Mouse (Mus musculus): Measurements from ENCODE around the gene Fdxacb1. TPM values are rescaled to one million over a fixed set of nuclear protein-coding genes. Genes with fewer than 3 reads are reported as not detected.

Gene Fdxacb1
- total RNA-seq (2017) = 6.5 to 16.5 TPM (median 8.1 TPM) in 3 replicates

DNA sequence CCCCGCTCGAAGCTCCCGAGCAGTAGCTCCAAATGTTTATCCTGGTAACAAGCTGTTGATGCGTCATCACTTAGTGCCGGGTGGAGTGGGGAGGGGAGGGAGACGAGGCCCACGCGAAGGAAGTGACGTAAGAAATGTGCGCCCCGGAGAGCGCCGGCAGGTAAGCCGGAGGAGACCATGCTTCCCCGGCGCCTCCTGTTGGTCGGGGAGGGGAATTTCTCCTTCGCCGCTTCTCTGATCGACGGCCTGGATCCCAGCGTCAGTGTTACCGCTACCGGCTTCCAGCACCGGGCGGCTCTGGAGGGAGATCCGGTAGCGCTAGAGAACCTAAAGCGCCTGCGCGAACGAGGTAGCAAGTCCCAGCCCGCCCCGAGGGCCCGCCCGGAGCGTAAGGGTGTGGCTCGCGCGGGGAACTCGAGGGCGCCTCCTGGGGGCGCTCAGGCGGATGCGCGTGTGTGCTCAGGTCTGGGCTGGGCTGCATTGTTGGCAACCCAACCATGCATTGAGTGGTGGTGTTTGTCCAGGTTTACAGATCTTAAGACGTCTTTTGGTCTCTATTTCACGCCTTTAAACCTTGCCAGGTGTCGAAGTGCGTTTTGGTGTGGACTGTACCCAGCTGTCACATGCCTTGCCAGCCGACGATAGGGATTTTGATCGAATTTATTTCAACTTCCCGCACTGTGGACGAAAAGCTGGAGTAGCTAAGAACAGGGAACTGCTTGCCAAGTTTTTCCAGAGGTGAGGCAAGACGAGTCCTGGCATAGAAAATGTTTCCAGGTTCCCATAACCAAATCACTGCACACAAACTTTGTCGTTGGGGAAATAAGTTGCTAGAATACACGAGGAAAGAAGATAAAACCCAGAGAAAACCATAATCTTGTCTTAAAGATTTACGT, at the start of gene Fdxacb1:
Gene Fdxacb1, plus strand, starts transcription at position 130 of the 896 bp plus-strand sequence.
- peak; percentile 95 for ATAC-seq (replicated peaks; ENCODE audit: insufficient number of reproducible peaks, low FRiP score, low TSS enrichment, poor library complexity, severe bottlenecking)

DNA sequence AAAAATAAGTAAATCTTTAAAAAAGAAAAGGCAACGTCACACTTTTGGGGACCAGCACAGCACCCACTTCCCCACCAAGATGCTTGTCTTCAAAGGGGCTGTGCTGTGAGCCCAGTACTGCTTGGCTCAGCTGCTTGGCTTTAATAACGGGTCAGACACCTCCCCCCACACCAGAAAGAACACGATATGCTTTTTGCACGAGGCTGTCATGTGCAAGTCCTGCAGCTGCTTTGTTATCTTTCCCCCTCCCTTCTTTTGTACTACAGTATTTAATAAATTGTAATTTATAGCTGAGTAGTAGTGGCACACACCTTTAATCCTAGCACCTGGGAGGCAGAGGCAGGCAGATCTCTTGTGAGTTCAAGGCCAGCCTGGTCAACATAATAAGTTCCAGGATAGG, 49.2 kb upstream of the Fdxacb1 start:
- no peak for ATAC-seq (replicated peaks; ENCODE audit: insufficient number of reproducible peaks, low FRiP score, low TSS enrichment, poor library complexity, severe bottlenecking)

DNA sequence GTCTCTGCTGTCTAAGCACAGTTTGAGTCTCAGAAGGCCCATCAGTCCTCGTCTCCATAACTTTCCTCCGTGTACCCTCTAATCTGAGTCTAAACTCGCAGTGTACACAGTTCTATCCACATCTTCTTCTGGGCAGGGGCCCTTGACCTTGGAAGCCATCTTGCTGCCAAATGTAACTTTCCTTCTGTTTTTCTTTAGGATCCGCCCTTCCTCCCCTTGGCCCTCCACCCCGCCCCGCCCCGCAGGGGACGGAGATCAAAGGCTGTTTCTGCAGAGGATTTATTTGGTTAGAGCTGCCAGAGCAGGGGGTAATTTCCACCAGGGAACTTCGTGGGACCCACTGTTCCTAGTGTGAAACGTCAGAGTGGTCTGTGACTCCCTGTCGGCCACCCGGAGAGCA, 47.0 kb upstream of the Fdxacb1 start:
- no peak for ATAC-seq (replicated peaks; ENCODE audit: insufficient number of reproducible peaks, low FRiP score, low TSS enrichment, poor library complexity, severe bottlenecking)

DNA sequence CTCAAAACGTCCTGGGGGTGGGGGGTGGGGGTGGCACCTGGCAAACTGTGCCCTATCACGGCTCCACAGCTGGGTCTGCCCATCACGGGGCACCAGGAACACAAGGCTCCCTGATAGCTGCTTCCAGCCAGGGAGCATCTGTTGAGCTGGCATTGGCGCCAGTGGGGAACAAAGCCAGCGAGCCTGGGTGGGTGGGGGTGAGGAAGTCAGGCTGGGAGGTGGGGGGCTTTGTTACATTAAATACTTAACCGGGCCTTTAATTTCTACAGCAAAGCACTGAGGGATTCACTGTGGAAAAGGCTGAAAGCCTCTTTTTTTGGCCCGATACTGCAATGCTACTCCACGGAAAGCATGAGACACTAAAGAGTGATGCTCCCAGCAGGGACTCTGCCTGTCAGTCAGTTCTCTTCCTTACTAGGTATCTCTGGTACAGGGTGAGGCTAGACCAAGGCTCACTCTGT, 45.6 kb upstream of the Fdxacb1 start:
- no peak for ATAC-seq (replicated peaks; ENCODE audit: insufficient number of reproducible peaks, low FRiP score, low TSS enrichment, poor library complexity, severe bottlenecking)

DNA sequence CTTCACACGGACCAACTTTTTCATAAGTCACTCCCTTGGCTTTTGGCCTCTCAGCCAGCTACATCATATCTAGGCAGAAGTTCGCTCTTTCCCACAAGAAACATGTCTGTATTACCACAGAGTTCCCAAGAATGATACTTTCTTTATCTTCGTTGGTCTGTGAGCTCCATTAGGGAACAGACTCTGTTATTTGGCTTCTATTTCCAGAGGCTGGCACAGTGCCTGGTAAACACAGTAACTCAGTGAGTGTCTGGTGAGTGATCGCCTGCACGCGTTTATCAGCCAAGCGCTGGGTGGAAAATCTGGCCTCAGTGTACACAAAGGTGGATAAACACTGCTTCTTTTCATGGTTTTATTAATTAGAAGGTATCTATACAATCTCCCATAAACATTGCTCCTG, 44.6 kb upstream of the Fdxacb1 start:
- no peak for ATAC-seq (replicated peaks; ENCODE audit: insufficient number of reproducible peaks, low FRiP score, low TSS enrichment, poor library complexity, severe bottlenecking)

DNA sequence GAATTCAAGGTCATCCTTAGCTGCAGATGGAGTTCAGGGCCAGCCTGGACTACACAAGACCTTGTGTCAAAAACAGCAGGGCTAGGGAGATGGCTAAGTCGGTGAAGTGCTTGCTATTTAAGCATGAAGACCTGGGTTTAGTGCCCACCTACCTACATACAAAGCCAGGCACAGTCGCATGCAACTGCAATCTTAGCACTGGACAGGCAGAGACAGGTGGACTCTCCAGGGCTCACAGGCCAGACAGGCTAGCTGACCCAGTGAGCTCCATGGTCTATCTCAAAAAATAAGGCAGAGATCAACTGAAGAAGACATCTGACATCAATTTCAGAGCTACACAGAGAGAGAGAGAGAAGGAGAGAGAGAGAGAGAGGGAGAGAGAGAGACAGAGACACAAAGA, 43.9 kb upstream of the Fdxacb1 start:
- no peak for ATAC-seq (replicated peaks; ENCODE audit: insufficient number of reproducible peaks, low FRiP score, low TSS enrichment, poor library complexity, severe bottlenecking)

DNA sequence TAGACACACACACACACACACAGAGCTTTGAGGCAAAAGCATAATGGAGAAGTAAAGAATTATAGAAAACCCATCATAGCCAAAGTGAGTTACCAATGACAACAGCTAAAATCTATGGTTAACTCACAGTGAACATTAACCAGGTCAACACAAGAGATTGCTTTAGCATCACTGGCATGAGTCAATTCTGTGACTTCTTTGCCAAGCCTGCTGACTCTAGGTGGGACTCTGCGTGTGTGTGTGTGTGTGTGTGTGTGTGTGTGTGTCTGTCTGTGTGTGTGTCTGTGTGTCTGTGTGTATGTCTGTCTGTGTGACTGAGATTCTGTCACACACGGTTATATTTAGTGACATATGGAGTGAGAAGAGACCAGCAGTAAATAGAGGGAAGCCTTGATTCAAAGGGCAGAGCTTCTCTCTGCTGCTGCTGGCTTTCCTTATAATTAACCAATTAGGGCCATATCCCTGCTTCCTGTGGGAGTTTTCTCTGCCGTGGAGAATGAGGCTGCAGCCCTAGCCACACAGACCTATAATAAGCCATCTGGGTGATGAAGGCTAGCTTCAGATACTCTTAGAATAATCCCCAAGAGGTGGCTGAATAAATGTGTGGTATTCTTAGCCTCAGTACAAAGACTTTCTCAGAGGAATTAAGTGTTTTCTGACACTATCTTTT, 43.2 kb upstream of the Fdxacb1 start:
- ATAC-seq (replicated peaks; ENCODE audit: insufficient number of reproducible peaks, low FRiP score, low TSS enrichment, poor library complexity, severe bottlenecking) = no peak

DNA sequence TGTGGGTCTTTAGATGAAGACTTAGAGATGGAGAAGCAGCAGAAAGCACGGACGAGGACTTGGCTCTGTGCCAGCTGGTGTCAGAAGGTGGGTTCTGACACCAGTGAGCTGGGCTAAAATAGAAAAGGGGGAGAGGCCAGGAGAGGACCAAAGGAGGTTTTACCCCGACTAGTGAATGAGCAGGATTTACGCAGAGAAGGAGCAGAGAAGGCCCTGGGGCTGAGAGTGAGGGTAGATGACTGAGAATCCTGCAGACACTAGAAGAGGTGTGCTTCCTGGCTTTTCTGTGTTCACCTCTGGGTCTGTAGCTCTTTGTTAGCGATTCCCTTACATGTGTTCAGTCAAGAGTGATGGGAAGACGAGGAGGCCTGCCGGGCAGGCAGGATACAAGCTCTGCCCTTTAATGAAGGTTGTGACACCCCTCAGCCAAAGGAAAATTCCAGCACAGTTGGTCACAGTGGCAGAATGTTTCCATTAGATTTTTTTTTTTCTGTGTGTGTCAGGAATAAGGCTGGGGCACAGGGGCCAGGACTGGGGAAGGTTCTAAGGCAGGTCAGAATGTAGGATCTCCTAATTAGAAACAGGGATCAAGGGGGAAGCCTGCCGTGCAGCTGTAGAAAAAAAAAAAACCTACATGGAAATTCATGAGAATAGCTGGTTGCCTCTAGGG, 42.0 kb upstream of the Fdxacb1 start:
- no peak for ATAC-seq (replicated peaks; ENCODE audit: insufficient number of reproducible peaks, low FRiP score, low TSS enrichment, poor library complexity, severe bottlenecking)

DNA sequence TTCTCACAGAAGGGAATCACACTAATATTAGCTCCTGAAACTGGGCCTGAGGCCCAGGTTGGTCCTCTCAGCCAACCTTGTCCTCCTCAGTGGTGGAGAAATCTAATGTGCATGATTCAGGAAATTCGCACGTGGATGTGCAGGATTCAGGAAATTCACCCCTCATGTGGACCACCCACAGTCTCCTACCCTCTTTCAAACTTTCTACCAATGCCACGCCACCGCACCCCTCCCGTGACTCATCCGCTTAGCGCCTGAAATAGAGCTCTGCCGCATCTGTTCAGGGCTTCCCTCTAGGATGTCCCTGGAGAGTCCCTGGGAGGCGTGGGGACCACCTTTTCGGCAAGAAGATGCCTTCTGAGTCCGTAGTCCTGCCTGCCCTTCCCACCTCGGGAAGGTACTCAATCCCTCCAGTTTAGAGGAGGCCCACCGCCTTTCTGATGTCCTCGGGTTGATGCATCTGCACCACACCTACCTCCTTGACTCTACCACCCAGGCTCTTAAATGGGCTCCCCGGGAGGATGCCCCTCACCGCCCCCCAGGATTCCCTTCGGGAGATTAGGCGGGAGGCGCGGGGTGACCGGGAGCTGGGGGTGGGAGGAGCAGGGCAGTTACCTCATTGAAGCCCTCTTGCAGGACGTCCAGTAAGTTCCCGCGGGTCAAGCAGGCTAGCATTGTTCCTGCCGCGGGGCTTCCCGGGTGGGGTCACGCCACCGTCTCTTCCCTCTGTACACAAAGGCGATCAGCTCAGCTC, 40.7 kb upstream of the Fdxacb1 start:
- no peak for ATAC-seq (replicated peaks; ENCODE audit: insufficient number of reproducible peaks, low FRiP score, low TSS enrichment, poor library complexity, severe bottlenecking)

DNA sequence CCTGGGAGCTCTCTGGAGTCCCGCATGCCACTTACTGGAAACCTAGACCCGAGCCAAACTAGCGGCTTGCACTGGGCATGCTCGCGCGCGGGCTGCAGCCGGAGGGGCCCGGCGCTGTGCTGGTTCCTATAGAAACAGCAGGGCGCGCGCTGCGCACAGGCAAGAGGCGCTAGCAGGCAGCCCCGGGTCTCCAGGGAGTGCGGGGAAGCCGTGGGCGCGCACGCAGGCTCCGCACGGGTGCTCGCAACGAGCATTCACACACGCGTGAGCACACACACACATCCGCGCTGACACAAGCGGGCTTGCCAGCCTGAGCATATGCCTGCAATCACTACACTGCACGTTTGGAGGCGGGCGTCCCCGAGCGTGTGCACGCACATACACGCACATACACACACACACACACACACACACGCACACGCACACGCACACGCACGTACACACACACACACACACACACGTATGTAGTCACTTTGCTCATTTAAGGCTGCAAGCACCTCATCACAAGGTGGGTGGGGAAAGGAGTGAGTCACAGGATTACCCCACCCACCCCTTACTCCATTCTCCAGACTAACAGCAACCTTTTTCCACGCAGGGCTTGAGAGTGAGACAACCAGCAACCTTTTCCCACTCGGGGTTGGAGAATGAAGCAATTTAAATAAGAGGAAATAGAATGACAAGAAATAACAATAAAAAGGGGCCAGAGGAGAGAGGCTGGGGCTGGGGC, 39.9 kb upstream of the Fdxacb1 start:
- no peak for ATAC-seq (replicated peaks; ENCODE audit: insufficient number of reproducible peaks, low FRiP score, low TSS enrichment, poor library complexity, severe bottlenecking)

DNA sequence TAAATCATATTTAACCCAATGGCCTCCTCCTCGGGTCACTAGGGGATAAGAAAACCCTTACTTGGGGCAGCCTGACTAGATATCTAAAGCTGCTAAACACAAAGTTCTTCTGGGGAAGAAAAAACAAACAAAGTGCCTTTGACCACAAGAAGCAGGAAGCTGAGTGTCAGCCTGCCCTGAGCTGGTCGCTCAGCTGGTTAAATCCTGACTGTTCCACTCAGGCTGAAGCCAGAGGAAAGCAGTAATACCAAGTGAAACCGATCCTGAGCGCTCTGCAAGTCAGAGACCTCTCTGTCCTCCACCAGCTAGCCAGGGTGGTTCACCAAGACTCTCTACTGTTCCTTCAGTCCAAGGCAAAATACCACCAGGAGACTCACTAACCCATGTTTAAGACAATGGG, 38.4 kb upstream of the Fdxacb1 start:
- ATAC-seq (replicated peaks; ENCODE audit: insufficient number of reproducible peaks, low FRiP score, low TSS enrichment, poor library complexity, severe bottlenecking) = no peak

DNA sequence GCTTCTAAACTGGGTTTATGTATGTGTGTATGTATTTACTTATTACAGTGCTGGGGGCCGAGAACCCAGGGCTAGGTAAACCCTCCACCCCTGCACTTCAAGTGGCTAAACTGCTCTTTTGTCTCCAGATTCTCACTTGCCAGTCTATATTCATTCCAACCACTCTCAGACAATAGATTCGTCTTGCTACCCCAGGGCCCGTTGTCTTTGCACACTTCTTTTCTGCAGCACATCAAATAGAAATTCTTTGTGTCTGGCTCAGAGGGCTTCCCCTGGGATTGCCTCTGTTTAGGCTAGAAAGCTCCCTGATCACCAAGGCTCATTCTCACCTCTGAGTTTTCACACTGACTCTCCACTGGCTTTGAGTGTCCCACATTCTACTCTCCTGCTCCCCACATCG, 35.5 kb upstream of the Fdxacb1 start:
- ATAC-seq (replicated peaks; ENCODE audit: insufficient number of reproducible peaks, low FRiP score, low TSS enrichment, poor library complexity, severe bottlenecking) = no peak

DNA sequence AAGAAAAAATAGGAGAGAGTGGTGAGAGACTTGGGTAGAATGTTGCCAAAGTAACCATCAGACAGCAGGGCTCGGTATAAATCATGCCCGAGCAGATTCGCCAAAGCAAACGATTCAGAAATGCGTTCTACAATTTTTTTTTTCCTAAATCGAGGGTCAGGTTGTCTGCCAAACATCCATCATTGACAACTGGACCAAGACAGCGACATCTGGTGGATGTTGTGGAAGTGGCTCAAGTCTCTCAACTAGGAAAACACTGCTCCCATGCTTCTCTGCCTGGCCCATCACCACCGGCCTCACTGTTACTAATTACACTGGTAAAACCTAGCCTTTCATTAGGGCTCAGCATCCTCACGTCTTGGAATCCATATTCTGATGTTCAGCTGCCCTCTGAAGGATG, 33.0 kb upstream of the Fdxacb1 start:
- ATAC-seq (replicated peaks; ENCODE audit: insufficient number of reproducible peaks, low FRiP score, low TSS enrichment, poor library complexity, severe bottlenecking) = no peak

DNA sequence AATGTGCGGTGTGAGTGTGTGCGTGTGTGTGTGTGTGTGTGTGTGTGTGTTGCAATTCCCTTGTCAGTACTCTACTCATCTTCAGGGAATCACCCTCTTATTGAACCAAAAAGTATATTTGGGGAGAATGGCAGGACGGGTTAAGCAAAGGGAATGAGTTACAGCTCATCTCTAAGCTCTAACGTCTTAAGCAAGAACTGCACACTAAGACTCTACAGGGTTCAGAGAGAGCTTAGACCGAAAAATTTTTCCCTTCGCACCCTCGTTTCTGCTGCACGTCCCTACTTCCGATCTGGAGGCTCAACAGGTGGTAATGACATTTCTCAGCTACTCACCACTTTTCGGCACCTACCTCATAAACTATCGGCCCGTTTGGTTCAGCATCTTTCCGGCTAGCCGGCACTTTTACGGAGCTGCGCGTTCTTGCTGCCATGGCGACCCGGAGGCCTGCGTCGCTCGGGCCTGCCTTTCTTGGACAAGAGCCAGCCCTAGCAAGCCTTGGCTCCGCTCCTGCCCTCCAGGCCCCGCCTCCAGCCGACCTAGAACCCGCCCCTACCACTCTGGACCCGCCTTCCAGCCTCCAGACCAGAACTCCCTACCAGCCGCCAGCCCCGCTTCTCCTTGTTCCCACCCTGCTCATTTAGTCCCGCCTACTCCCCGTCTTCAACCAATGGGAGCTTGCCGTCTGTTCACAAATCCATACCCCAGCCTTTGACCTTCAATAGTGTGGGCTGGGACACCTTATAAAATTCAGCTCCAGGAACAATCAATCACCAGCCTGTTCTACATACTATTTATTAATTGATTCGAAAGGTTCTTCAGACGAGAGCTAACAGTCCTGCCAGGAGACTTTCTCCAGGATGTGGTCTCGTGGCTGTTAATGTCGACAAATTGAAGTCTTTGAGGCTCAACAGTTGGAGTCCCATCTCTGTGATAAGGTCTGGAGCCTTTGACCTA, 28.8 kb upstream of the Fdxacb1 start, which contains the start of gene Dixdc1:
Gene Dixdc1, minus strand, starts transcription at position 604 of the 957 bp plus-strand sequence.
- peak; percentile 93 for ATAC-seq (replicated peaks; ENCODE audit: insufficient number of reproducible peaks, low FRiP score, low TSS enrichment, poor library complexity, severe bottlenecking)

DNA sequence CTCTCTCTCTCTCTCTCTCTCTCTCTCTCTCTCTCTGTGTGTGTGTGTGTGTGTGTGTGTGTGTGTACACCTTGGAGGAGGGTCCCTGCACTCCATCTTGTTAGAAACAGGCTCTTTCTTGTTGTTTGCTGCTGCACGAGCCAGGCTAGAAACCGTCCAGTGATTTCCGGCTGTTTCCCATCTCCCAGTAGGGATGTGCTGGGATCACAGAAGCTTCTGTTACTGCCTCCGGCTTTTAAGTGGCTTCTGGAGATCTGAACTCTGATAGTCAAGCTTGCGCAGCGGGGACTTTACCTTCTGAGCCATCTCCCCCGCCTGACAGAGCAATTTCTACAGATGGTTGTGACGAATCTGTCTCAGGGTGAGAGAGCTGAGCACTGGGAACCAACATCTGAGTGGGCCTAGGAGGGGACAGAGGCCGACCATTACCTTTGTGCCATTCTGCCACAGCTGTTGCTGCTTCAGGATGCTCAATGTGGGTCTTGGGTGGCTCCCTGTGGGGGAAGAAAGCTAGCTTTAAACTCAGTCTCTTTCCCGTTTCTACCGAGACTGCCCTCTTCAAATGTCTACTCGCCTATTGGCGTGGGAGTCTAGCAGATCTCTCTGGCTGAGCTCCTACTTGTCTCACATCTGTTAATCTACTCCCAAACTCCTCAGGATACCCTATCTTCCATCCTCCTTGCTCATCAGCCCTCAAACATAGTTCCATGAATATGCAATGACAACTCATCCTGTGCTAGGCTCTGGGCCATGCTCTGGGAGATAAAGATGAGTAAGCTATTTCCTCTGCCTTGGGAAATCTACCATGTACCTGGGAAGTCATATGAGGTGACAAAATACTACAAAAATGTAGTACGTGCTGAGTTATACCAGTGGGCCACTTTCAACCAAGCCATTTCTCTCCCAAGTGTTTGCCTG, 26.9 kb upstream of the Fdxacb1 start:
- no peak for ATAC-seq (replicated peaks; ENCODE audit: insufficient number of reproducible peaks, low FRiP score, low TSS enrichment, poor library complexity, severe bottlenecking)

DNA sequence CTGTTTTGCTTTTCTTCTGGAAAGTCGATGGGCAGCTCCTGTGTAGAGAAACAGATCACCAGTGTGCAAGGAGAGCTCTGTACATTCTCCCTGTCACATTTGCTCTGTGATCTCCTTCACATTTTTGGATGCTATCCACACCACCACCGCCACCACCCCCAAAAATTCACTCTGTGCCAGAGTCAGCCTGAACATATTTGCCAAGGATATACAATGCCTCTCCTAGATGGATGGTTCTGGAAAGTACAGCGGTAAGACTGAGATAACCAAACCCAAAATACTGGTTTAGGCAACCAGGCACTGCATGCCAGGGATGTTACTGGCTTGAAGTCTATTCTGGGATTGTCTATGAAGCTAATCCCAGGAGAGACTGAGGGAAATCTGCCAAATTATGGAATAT, 25.8 kb upstream of the Fdxacb1 start:
- no peak for ATAC-seq (replicated peaks; ENCODE audit: insufficient number of reproducible peaks, low FRiP score, low TSS enrichment, poor library complexity, severe bottlenecking)
